Mouse (Mus musculus) lung, postnatal 0 days (tissue): ENCODE measurements at regions not wholly inside any gene's neighbourhood (a gene's known extent, or its start where the extent isn't known, plus 50 kb on each side); places are given as distances from the start of the nearest gene placed in this dataset.

Experiments used
- ATAC-seq: fragments of 200-750 bp; cut with Nextera tagmentation; 2 replicates; pipeline ENCODE4 v1.8.0; 2017; ENCODE audit warnings: moderate library complexity
- DNase-seq: peaks from one replicate; pipeline ENCODE4 v3.0.0-alpha.2; 2016; ENCODE audit warnings: low spot score
- H3K27ac ChIP-seq: fragments of 300-500 bp; sonication (generic); 2 replicates; pipeline ENCODE4 v1.5.1; 2014; ENCODE audit warnings: antibody characterized with exemption, mild to moderate bottlenecking, low read length, mixed read lengths
- H3K27me3 ChIP-seq: fragments of 300-500 bp; sonication (generic); replicated peaks from 2 replicates; pipeline ENCODE4 v1.6.1; 2014; ENCODE audit warnings: low read length, mixed read lengths; ENCODE audit not compliant: insufficient read depth
- H3K36me3 ChIP-seq: fragments of 300-500 bp; sonication (generic); 2 replicates; pipeline ENCODE4 v1.6.1; 2014; ENCODE audit warnings: low read length, mixed read lengths; ENCODE audit not compliant: insufficient read depth
- H3K4me1 ChIP-seq: fragments of 300-500 bp; sonication (generic); 2 replicates; pipeline ENCODE4 v1.6.1; 2014; ENCODE audit warnings: antibody characterized with exemption, low read depth, low read length, mixed read lengths; ENCODE audit not compliant: insufficient read depth
- H3K4me2 ChIP-seq: fragments of 300-500 bp; sonication (generic); replicated peaks from 2 replicates; pipeline ENCODE4 v1.6.1; 2014; ENCODE audit warnings: low read depth, mild to moderate bottlenecking, low read length, moderate library complexity, mixed read lengths
- H3K4me3 ChIP-seq: fragments of 300-500 bp; sonication (generic); 2 replicates; pipeline ENCODE4 v1.5.1; 2014; ENCODE audit warnings: low read depth, low read length
- H3K9ac ChIP-seq: fragments of 300-500 bp; sonication (generic); replicated peaks from 2 replicates; pipeline ENCODE4 v1.6.1; 2014; ENCODE audit warnings: low read depth, mild to moderate bottlenecking
- H3K9me3 ChIP-seq: fragments of 300-500 bp; sonication (generic); 2 replicates; pipeline ENCODE4 v1.6.1; 2016; ENCODE audit warnings: low read length, mixed read lengths
- CTCF ChIP-seq: IDR thresholded peaks from 2 replicates; pipeline ENCODE4 v1.5.1; 2016; ENCODE audit warnings: antibody characterized with exemption, mild to moderate bottlenecking
- EP300 ChIP-seq: IDR thresholded peaks from 2 replicates; pipeline ENCODE4 v1.6.1; 2016; ENCODE audit warnings: antibody characterized with exemption, mild to moderate bottlenecking, control low read depth
- WGBS: fragments of 180-500 bp; shearing (Covaris S2); extraction: QIAGEN DNeasy Blood & Tissue Kit; methylation state at CpG from one replicate; pipeline ENCODE4 v1.1.7; 2014; 5-methylcytosine and 5-hydroxymethylcytosine counted together

DNA sequence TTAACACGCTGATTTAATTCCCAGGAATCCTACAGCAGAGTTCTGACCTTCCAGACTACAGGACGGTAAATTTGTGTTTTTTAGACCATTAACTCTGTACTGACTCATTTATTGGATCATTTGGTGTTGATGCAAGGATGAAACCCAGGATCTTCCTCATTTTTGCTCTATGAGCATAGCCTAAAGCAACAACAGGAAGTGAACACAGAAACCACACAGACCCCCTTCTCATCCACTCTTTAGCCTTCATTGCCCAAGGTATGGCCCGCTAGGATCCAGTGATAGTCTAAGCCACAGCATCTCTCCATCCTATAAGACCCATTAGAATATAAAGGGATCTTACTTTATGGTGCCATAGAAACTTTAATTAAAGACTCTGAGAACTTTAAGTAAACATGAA is 56.5 kb upstream of the Grin2b start:
- no peak for ATAC-seq
- DNase-seq, result no peak
- Histone ChIP-seq H3K4me2 (no peak overlapping the region), H3K27ac (no peak overlapping the region), H3K4me1 (no peaks in the 10 kb centered on the region), H3K27me3 (no peaks in the 10 kb centered on the region), H3K4me3 (no peak overlapping the region), H3K9ac (no peak overlapping the region), H3K9me3 (no peaks in the 10 kb centered on the region), H3K36me3 (no peaks in the 10 kb centered on the region)
- 64% methylated on average over 3 of the region's 3 CpGs for WGBS
- TF ChIP-seq EP300, result no peak
- no peak for TF ChIP-seq CTCF

GRCm38 (mm10) chr6:136235473-136235872 is 62.2 kb upstream of the Grin2b start:
- WGBS, result 87% methylated on average over 11 of the region's 11 CpGs
- no peaks in the 10 kb centered on the region for H3K27me3 ChIP-seq
- DNase-seq (no peak), ATAC-seq (no peak)
- no peaks in the 10 kb centered on the region for H3K4me1 ChIP-seq
- H3K9me3 ChIP-seq, result no peaks in the 10 kb centered on the region
- H3K4me2 ChIP-seq, result no peak overlapping the region
- TF ChIP-seq EP300, result no peak
- TF ChIP-seq CTCF, result no peak
- H3K9ac ChIP-seq, result no peak overlapping the region
- no peak overlapping the region for H3K4me3 ChIP-seq
- no peak overlapping the region for H3K27ac ChIP-seq
- no peaks in the 10 kb centered on the region for H3K36me3 ChIP-seq

DNA sequence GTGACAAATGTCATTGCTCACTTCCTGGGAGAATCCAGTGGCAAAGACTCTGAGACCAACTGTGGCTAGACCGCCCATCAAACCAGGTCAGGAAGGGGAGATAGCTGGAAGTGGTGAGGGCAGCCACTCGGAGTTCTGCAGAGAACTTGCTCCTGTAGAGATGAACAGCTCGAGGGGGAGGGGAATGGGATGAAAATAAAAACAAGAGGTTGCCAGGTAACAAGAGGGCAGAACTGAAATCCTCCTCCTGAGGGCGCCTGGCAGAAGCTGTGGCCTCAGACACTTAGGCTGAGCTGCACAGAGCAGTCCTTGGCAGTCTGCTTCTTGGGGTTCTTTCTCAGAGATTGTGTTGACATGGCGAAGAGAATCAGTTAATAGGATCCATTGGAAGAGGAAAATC is 65.7 kb upstream of the Grin2b start:
- no peaks in the 10 kb centered on the region for H3K36me3 ChIP-seq
- no peaks in the 10 kb centered on the region for H3K9me3 ChIP-seq
- H3K4me2 ChIP-seq, result no peak overlapping the region
- H3K27ac ChIP-seq, result no peak overlapping the region
- no peak overlapping the region for H3K9ac ChIP-seq
- no peak for ATAC-seq
- DNase-seq, result peak; percentile 12
- no peaks in the 10 kb centered on the region for H3K27me3 ChIP-seq
- H3K4me3 ChIP-seq, result no peak overlapping the region
- 40% methylated on average over 5 of the region's 5 CpGs for WGBS
- TF ChIP-seq CTCF, result peak; percentile 10; the same call in 1 of the 2 replicates
- TF ChIP-seq EP300, result no peak
- no peaks in the 10 kb centered on the region for H3K4me1 ChIP-seq

DNA sequence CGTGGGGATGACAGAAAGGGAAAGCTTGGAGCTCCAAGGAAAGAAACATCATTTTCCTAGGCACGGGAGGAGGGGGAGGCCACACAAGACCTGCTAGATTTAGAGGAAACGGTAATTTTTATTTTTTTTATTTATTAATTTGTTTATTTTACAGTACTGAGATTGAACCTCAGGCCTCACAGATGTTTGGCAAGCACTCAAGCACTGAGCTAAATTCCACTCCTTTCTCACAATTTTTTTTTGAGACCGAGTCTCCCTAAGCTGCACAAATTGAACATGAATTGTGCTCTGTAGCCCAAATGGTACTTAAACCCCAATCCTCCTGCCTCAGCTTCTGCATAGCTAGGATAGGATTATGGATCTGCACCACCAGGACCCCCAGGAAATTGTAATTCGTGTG is 66.1 kb upstream of the Grin2b start:
- Histone ChIP-seq H3K4me3 (no peak overlapping the region), H3K9me3 (no peaks in the 10 kb centered on the region), H3K4me1 (no peaks in the 10 kb centered on the region), H3K9ac (no peak overlapping the region), H3K27ac (no peak overlapping the region), H3K27me3 (no peaks in the 10 kb centered on the region), H3K4me2 (no peak overlapping the region), H3K36me3 (no peaks in the 10 kb centered on the region)
- no peak for TF ChIP-seq EP300
- TF ChIP-seq CTCF, result no peak
- no peak for ATAC-seq
- 37% methylated on average over 5 of the region's 5 CpGs for WGBS
- DNase-seq, result no peak

DNA sequence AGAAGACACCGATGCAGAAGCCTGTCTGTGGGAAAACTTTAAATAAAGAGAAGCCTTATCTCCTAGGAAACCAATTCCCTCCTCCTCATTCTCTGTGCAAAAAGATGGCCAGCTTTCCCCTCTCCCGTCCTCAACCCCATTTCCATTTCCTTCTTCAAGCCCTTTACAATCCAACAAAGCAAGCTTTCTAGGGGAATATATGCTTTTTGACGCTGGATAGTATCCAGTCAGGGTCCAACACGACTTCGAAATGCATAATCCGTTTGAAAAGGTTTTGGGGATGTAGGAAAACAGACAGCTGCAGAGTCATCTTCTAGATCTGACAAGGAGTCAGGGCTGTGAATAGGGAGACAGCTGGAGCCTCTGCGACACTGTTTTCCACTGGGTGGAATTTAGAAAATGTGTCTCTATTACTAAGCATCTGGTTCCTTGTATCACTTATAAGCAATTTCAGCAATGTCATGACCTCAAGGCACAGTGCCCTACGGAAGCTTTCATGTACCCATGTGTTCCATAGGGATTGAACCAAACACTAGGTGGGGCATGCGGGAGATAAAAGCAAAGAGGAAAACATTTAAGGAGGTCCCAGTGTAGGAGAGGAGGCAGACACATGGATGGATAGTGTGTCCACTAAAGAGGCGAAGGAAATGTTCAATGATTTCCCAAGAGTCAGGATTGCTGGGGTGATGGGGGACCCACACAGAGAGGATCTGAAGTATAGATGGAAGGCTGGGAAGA is 68.4 kb upstream of the Grin2b start:
- no peak overlapping the region for H3K27ac ChIP-seq
- 60% methylated on average over 10 of the region's 10 CpGs for WGBS
- no peaks in the 10 kb centered on the region for H3K4me1 ChIP-seq
- no peak for TF ChIP-seq CTCF
- TF ChIP-seq EP300, result no peak
- DNase-seq (no peak), ATAC-seq (no peak)
- H3K4me2 ChIP-seq, result no peak overlapping the region
- no peaks in the 10 kb centered on the region for H3K27me3 ChIP-seq
- no peaks in the 10 kb centered on the region for H3K36me3 ChIP-seq
- no peaks in the 10 kb centered on the region for H3K9me3 ChIP-seq
- no peak overlapping the region for H3K4me3 ChIP-seq
- no peak overlapping the region for H3K9ac ChIP-seq

DNA sequence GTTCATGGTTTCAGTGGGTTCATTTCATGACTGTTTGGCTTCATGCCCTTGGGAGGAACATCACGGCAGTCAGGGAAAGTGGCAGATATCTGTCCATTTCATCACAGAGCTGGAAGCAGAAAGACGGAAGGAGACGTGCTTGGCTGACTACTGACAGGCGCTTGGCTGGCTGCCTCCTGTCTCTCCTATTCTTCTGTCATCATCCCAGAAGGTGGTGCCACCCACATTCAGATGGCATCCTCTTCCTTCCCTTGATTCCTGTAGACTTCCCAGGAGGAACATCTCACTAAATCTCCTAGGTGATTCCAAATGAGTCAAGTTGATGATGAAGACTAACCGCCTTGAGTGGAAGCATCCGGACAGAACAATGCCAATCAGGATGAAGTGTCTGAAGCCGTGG is 71.6 kb upstream of the Grin2b start:
- Histone ChIP-seq H3K27me3 (no peaks in the 10 kb centered on the region), H3K9ac (no peak overlapping the region), H3K27ac (no peak overlapping the region), H3K4me2 (no peak overlapping the region), H3K9me3 (no peaks in the 10 kb centered on the region), H3K4me3 (no peak overlapping the region), H3K4me1 (no peaks in the 10 kb centered on the region), H3K36me3 (no peaks in the 10 kb centered on the region)
- 89% methylated on average over 7 of the region's 7 CpGs for WGBS
- no peak for TF ChIP-seq CTCF
- TF ChIP-seq EP300, result no peak
- ATAC-seq (no peak), DNase-seq (no peak)
